Mouse (Mus musculus) heart, adult 2 months (tissue): ENCODE measurements around the gene Cib1.

Experiments used
- CTCF ChIP-seq: fragments of 200-600 bp; IDR thresholded peaks from 2 replicates; pipeline ENCODE4 v1.8.1; 2022; ENCODE audit warnings: antibody characterized with exemption, mild to moderate bottlenecking, moderate library complexity
- POLR2A ChIP-seq: fragments of 200-500 bp; IDR thresholded peaks from 2 replicates; pipeline ENCODE4 v1.6.1; 2011; ENCODE audit warnings: mild to moderate bottlenecking, low read depth, low read length, control low read depth; ENCODE audit not compliant: insufficient read depth

DNA sequence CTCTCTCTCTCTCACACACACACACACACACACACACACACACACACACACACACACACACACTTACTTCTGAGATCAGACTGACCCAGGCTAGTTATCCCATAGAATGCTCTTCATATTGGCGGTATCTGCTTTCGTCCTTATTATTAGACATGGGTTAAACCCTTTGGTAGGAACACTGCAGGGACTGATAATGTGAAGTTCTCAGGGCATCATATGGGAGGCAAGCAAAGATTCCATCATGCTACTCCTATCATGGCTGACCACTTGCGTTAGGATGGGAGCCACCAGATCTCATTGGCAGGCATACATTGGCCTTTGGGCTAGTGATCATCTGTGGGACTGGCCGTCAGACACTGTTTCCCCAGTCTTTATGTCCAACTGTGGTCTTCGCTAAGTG, 37.5 kb downstream of the Cib1 start:
- TF ChIP-seq POLR2A (no peak), CTCF (no peak)
